Mouse (Mus musculus) cerebellum, adult 2 months (tissue): ENCODE measurements around the gene Ank2.

Experiments
- CTCF ChIP-seq: fragments of 200-500 bp; IDR thresholded peaks from 2 replicates; pipeline ENCODE4 v1.5.1; 2011; ENCODE audit warnings: low read depth, mild to moderate bottlenecking, control low read depth, low read length, moderate library complexity, borderline replicate concordance; ENCODE audit not compliant: insufficient read depth
- POLR2A ChIP-seq: fragments of 200-500 bp; IDR thresholded peaks from 2 replicates; pipeline ENCODE4 v1.6.1; 2011; ENCODE audit warnings: low read length, control low read depth, borderline replicate concordance; ENCODE audit not compliant: insufficient read depth

DNA sequence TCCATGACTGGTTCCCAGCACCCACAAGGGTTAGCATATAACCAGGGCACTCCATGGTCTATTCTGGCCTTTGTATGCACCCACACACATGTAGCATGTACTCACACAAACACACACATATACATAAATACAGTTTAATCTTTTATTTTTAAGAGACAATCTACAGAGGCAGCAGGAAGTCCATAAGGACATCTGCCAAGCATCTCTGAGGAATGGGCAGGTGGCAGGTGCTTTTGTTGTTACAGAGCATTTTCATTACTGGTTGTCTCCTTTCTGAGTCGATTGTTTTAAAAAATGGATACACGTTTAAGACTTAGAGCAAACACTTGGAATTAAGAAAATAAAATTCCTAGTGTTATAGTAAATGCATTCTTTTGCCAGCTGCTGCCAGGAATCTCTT is 390.7 kb downstream of the Ank2 start:
- TF ChIP-seq POLR2A (no peak), CTCF (no peak)
